Mouse (Mus musculus) embryo, embryonic 10 days (tissue): ENCODE measurements around the gene Hsp90aa1.
"Not testable (repeated sequence)": the region's sequence is repeated elsewhere in the genome, so short reads cannot be mapped to it uniquely, and the experiment has no call there.

Experiments
- DNase-seq: peaks from one replicate; pipeline ENCODE4 v3.0.0-alpha.2; 2015; ENCODE audit warnings: low spot score

Hsp90aa1 gene

GRCm38 (mm10) chr12:110698523-110699170, 3.9 kb downstream of the Hsp90aa1 start:
- DNase-seq: no peak

GRCm38 (mm10) chr12:110698080-110698479, 4.4 kb downstream of the Hsp90aa1 start:
- no peak for DNase-seq

- no peak for DNase-seq
Measured at GRCm38 (mm10) chr12:110697457-110697856, 5.1 kb downstream of the Hsp90aa1 start.

GRCm38 (mm10) chr12:110696975-110697400, 5.5 kb downstream of the Hsp90aa1 start:
- DNase-seq: no peak

GRCm38 (mm10) chr12:110696173-110696974, 6.2 kb downstream of the Hsp90aa1 start:
- DNase-seq: peak; percentile 96

GRCm38 (mm10) chr12:110695676-110696171, 6.8 kb downstream of the Hsp90aa1 start:
- peak; percentile 72 for DNase-seq

- not testable (repeated sequence) for DNase-seq
Measured at GRCm38 (mm10) chr12:110693378-110693777, 9.2 kb downstream of the Hsp90aa1 start.

- no peak for DNase-seq
Measured at GRCm38 (mm10) chr12:110689919-110690643, 12.4 kb downstream of the Hsp90aa1 start.

- DNase-seq: not testable (repeated sequence)
Measured at GRCm38 (mm10) chr12:110688921-110689320, 13.6 kb downstream of the Hsp90aa1 start.

GRCm38 (mm10) chr12:110687894-110688734, 14.4 kb downstream of the Hsp90aa1 start:
- no peak for DNase-seq

GRCm38 (mm10) chr12:110683580-110683979, 18.9 kb downstream of the Hsp90aa1 start:
- DNase-seq: no peak

- DNase-seq: no peak
Measured at GRCm38 (mm10) chr12:110682561-110683299, 19.8 kb downstream of the Hsp90aa1 start, which contains the start of gene 1700001K19Rik. TSS of gene 1700001K19Rik (minus strand) at chr12:110682619.

GRCm38 (mm10) chr12:110681878-110682277, 20.6 kb downstream of the Hsp90aa1 start:
- DNase-seq: no peak

- DNase-seq: no peak
Measured at GRCm38 (mm10) chr12:110681191-110681590, 21.3 kb downstream of the Hsp90aa1 start.

- peak; percentile 33 for DNase-seq
Measured at GRCm38 (mm10) chr12:110674243-110674642, 28.3 kb downstream of the Hsp90aa1 start.

- DNase-seq: no peak
Measured at GRCm38 (mm10) chr12:110667466-110668077, 35.0 kb downstream of the Hsp90aa1 start.

- DNase-seq: no peak
Measured at GRCm38 (mm10) chr12:110661746-110662145, 40.8 kb downstream of the Hsp90aa1 start.

GRCm38 (mm10) chr12:110651464-110651863, 51.1 kb downstream of the Hsp90aa1 start:
- no peak for DNase-seq

GRCm38 (mm10) chr12:110650241-110650641, 52.3 kb downstream of the Hsp90aa1 start:
- no peak for DNase-seq
